Mouse (Mus musculus): Measurements from ENCODE around the gene Acot3. TPM values are rescaled to one million over a fixed set of nuclear protein-coding genes. Genes with fewer than 3 reads are reported as not detected.
"Not testable (repeated sequence)": the region's sequence is repeated elsewhere in the genome, so short reads cannot be mapped to it uniquely, and the experiment has no call there.

Acot3 gene
- polyA plus RNA-seq, 1 experiment from 2014 or later: 37.2 TPM

GRCm38 (mm10) chr12:84077371-84077990 is 25.5 kb downstream of the Acot3 start:
- no peak overlapping the region for H3K9ac ChIP-seq (replicated peaks)
- 79% methylated on average over 4 of the region's 4 CpGs for WGBS (ENCODE audit: insufficient replicate concordance)
- ATAC-seq: no peak

GRCm38 (mm10) chr12:84083842-84084241 is 31.9 kb downstream of the Acot3 start:
- Histone ChIP-seq H3K9ac (replicated peaks) (no peak overlapping the region), H3K4me2 (ENCODE audit: low read depth, low read length) (no peak overlapping the region), H3K9me3 (ENCODE audit: low read length) (0 out of 2 replicates have a peak, but pooled peaks cover 3% of the 10 kb centered on the region), H3K4me1 (ENCODE audit: insufficient read depth) (no peaks in the 10 kb centered on the region), H3K27ac (ENCODE audit: low read depth) (peak overlapping the region; percentile 4; the same call in 1 of the 2 replicates), H3K36me3 (replicated peaks; ENCODE audit: insufficient read depth, low read length) (no peaks in the 10 kb centered on the region), H3K4me3 (ENCODE audit: low read depth, low read length) (no peak overlapping the region), H3K27me3 (ENCODE audit: insufficient read depth, low read length) (no peaks in the 10 kb centered on the region)
- ATAC-seq (peak; percentile 59), DNase-seq (no peak)
- 42% methylated on average over 2 of the region's 2 CpGs for WGBS (ENCODE audit: insufficient replicate concordance)
- no peak for TF ChIP-seq CTCF (IDR thresholded peaks at IDR 0.05; ENCODE audit: low read depth)
- TF ChIP-seq EP300 (IDR thresholded peaks at IDR 0.05; ENCODE audit: low read depth): no peak

More at GRCm38 (mm10) chr12:84077371-84077990, 25.5 kb downstream of the Acot3 start:
- H3K4me3 ChIP-seq (ENCODE audit: low read depth, low read length): no peak overlapping the region
- H3K27ac ChIP-seq (ENCODE audit: low read depth): no peak overlapping the region
- no peak for DNase-seq
- H3K27me3 ChIP-seq (ENCODE audit: insufficient read depth, low read length): no peaks in the 10 kb centered on the region
- no peaks in the 10 kb centered on the region for H3K36me3 ChIP-seq (replicated peaks; ENCODE audit: insufficient read depth, low read length)
- no peak overlapping the region for H3K4me2 ChIP-seq (ENCODE audit: low read depth, low read length)
- TF ChIP-seq EP300 (IDR thresholded peaks at IDR 0.05; ENCODE audit: low read depth) (no peak), CTCF (IDR thresholded peaks at IDR 0.05; ENCODE audit: low read depth) (no peak)
- H3K9me3 ChIP-seq (ENCODE audit: low read length): no peaks in the 10 kb centered on the region
- H3K4me1 ChIP-seq (ENCODE audit: insufficient read depth): no peaks in the 10 kb centered on the region

GRCm38 (mm10) chr12:84084581-84084980 is 32.6 kb downstream of the Acot3 start:
- no peaks in the 10 kb centered on the region for H3K27me3 ChIP-seq (ENCODE audit: insufficient read depth, low read length)
- peak; percentile 58; the same call in 1 of the 2 replicates for ATAC-seq
- H3K9me3 ChIP-seq (ENCODE audit: low read length): peaks cover 6% of the 10 kb centered on the region; the same call in 1 of the 2 replicates
- H3K27ac ChIP-seq (ENCODE audit: low read depth): peak overlapping the region; percentile 4; the same call in 1 of the 2 replicates
- H3K4me1 ChIP-seq (ENCODE audit: insufficient read depth): no peaks in the 10 kb centered on the region
- DNase-seq: no peak
- H3K36me3 ChIP-seq (replicated peaks; ENCODE audit: insufficient read depth, low read length): no peaks in the 10 kb centered on the region
- no peak overlapping the region for H3K4me3 ChIP-seq (ENCODE audit: low read depth, low read length)
- no peak overlapping the region for H3K4me2 ChIP-seq (ENCODE audit: low read depth, low read length)
- no peak for TF ChIP-seq EP300 (IDR thresholded peaks at IDR 0.05; ENCODE audit: low read depth)
- TF ChIP-seq CTCF (IDR thresholded peaks at IDR 0.05; ENCODE audit: low read depth): no peak
- no peak overlapping the region for H3K9ac ChIP-seq (replicated peaks)
- WGBS (ENCODE audit: insufficient replicate concordance): 48% methylated on average over 4 of the region's 4 CpGs

- H3K9ac ChIP-seq (replicated peaks); H3K36me3 ChIP-seq (replicated peaks; ENCODE audit: insufficient read depth, low read length); H3K4me3 ChIP-seq (ENCODE audit: low read depth, low read length); H3K27ac ChIP-seq (ENCODE audit: low read depth); DNase-seq; ATAC-seq; H3K27me3 ChIP-seq (ENCODE audit: insufficient read depth, low read length); H3K4me2 ChIP-seq (ENCODE audit: low read depth, low read length); H3K4me1 ChIP-seq (ENCODE audit: insufficient read depth); H3K9me3 ChIP-seq (ENCODE audit: low read length): not testable (repeated sequence)
- WGBS (ENCODE audit: insufficient replicate concordance): 82% methylated on average over 5 of the region's 5 CpGs
Observed at GRCm38 (mm10) chr12:84094666-84095065, 42.7 kb downstream of the Acot3 start.

GRCm38 (mm10) chr12:84099605-84100004 is 47.7 kb downstream of the Acot3 start:
- 76% methylated on average over 2 of the region's 2 CpGs for WGBS (ENCODE audit: insufficient replicate concordance)
- no peak for DNase-seq
- Histone ChIP-seq H3K9me3 (ENCODE audit: low read length) (no peaks in the 10 kb centered on the region), H3K4me2 (ENCODE audit: low read depth, low read length) (no peak overlapping the region), H3K36me3 (replicated peaks; ENCODE audit: insufficient read depth, low read length) (no peaks in the 10 kb centered on the region), H3K27ac (ENCODE audit: low read depth) (no peak overlapping the region), H3K27me3 (ENCODE audit: insufficient read depth, low read length) (no peaks in the 10 kb centered on the region), H3K4me3 (ENCODE audit: low read depth, low read length) (no peak overlapping the region), H3K9ac (replicated peaks) (no peak overlapping the region), H3K4me1 (ENCODE audit: insufficient read depth) (peaks cover 9% of the 10 kb centered on the region)
- ATAC-seq: no peak
- no peak for TF ChIP-seq CTCF (IDR thresholded peaks at IDR 0.05; ENCODE audit: low read depth)
- TF ChIP-seq EP300 (IDR thresholded peaks at IDR 0.05; ENCODE audit: low read depth): no peak

- 53% methylated on average over 1 of the region's 1 CpGs for WGBS (ENCODE audit: insufficient replicate concordance)
Observed at GRCm38 (mm10) chr12:84100071-84100470, 48.1 kb downstream of the Acot3 start.

More at GRCm38 (mm10) chr12:84100071-84100470, 48.1 kb downstream of the Acot3 start:
- Histone ChIP-seq H3K4me2 (ENCODE audit: low read depth, low read length) (peak overlapping the region; percentile 84; the same call in 1 of the 2 replicates), H3K9ac (replicated peaks) (no peak overlapping the region), H3K27ac (ENCODE audit: low read depth) (no peak overlapping the region), H3K27me3 (ENCODE audit: insufficient read depth, low read length) (no peaks in the 10 kb centered on the region), H3K4me3 (ENCODE audit: low read depth, low read length) (no peak overlapping the region), H3K36me3 (replicated peaks; ENCODE audit: insufficient read depth, low read length) (no peaks in the 10 kb centered on the region), H3K9me3 (ENCODE audit: low read length) (no peaks in the 10 kb centered on the region), H3K4me1 (ENCODE audit: insufficient read depth) (peaks cover 9% of the 10 kb centered on the region)
- TF ChIP-seq EP300 (IDR thresholded peaks at IDR 0.05; ENCODE audit: low read depth) (no peak), CTCF (IDR thresholded peaks at IDR 0.05; ENCODE audit: low read depth) (no peak)
- no peak for DNase-seq
- peak; percentile 25; the same call in 1 of the 2 replicates for ATAC-seq

Measured in liver, postnatal 0 days (tissue).